Mouse (Mus musculus): ENCODE measurements at regions not wholly inside any gene's neighbourhood (a gene's known extent, or its start where the extent isn't known, plus 50 kb on each side); places are given as distances from the start of the nearest gene placed in this dataset.
"Not testable (repeated sequence)": the region's sequence is repeated elsewhere in the genome, so short reads cannot be mapped to it uniquely, and the experiment has no call there.

GRCm38 (mm10) chr14:53039475-53039874 lies 543.9 kb upstream of the Olfr1507 start:
- DNase-seq (ENCODE audit: low read depth, low spot score) = not testable (repeated sequence)

GRCm38 (mm10) chr14:53034940-53035339 lies 539.4 kb upstream of the Olfr1507 start:
- not testable (repeated sequence) for DNase-seq (ENCODE audit: low read depth, low spot score)

GRCm38 (mm10) chr14:53033221-53033620 lies 537.7 kb upstream of the Olfr1507 start:
- not testable (repeated sequence) for DNase-seq (ENCODE audit: low read depth, low spot score)

- DNase-seq (ENCODE audit: low read depth, low spot score) = not testable (repeated sequence)
These were observed 536.9 kb upstream of the Olfr1507 start for GRCm38 (mm10) chr14:53032498-53032897.

DNA sequence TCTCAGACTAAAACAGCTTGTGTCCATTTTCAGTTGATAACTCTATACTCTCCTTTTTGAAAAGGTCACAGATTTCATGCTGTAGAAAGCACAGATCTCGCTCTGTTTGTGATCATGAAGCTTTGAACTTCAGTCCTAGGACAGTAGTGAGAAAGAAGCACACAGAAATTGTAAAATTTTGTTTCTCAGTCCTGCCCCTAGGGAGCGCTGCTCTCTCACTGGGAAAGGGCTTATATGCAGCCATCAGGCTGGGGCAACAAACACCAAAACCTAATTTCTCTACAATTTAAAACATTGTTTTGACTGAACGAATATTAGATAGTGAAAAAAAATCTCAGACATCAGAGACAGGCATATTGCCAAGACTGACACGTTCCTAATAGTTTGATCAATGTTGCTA lies 534.7 kb upstream of the Olfr1507 start:
- DNase-seq (ENCODE audit: low read depth, low spot score) = not testable (repeated sequence)

DNA sequence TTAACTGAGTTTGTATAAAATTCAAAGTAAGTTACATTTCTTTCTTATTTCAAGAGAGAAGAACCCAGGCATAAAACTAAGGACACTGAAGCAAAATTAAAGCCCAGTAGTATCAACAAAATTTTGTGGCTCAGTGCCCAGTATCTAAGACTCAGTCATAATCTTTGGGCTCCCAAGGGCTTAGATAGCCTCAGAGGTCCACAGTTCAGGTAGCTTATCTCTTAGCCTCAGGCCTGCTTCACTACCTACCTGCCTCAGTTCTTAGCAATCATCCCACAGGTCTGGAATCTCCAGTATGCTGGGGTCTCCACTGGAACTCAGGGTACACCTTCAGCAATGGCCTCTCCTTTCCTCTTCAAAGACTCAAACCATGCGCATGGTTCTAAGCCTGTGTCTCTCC lies 531.4 kb upstream of the Olfr1507 start:
- not testable (repeated sequence) for DNase-seq (ENCODE audit: low read depth, low spot score)

GRCm38 (mm10) chr14:53020152-53020551 lies 524.6 kb upstream of the Olfr1507 start:
- DNase-seq (ENCODE audit: low read depth, low spot score) = not testable (repeated sequence)

- DNase-seq (ENCODE audit: low read depth, low spot score) = not testable (repeated sequence)
These were observed 512.2 kb upstream of the Olfr1507 start for GRCm38 (mm10) chr14:53007741-53008140.

DNA sequence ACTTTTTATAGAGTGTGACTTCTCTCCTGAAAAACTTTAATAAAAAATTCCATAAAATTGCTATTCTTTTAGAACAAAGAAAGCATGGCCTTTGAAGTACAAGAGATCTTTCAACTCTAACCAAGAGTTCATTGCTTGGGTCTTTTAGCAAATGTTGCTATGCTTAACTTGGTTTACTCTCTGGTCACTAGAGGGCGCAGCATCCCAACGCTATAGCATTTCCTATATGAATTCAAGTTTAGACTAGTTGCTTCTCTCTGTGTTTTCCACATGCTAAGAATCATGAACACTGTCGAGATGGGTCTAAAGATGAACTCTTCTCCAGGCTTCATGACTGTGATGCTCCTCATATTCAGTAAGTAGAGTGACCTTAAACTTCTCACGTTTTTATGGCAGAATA lies 511.8 kb upstream of the Olfr1507 start:
- not testable (repeated sequence) for DNase-seq (ENCODE audit: low read depth, low spot score)

GRCm38 (mm10) chr14:53001289-53001688 lies 505.7 kb upstream of the Olfr1507 start:
- not testable (repeated sequence) for DNase-seq (ENCODE audit: low read depth, low spot score)

- DNase-seq (ENCODE audit: low read depth, low spot score) = not testable (repeated sequence)
These were observed 496.7 kb upstream of the Olfr1507 start for GRCm38 (mm10) chr14:52992106-52992760.

DNA sequence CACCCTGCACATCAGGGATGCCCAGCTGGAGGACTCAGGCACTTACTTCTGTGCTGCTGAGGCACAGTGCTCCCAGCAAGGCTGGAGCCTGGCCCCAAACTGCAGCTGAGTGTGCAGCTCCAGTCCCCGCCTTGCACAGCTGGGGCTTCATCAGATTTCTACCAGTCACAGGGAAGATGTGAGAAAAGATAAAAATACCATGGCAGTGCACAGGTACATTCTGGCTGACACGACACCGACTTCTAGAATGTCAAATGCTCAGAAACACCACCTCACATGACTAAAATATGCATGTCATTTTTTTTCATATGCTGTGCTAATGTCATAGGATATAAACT lies 495.7 kb upstream of the Olfr1507 start:
- not testable (repeated sequence) for DNase-seq (ENCODE audit: low read depth, low spot score)

DNA sequence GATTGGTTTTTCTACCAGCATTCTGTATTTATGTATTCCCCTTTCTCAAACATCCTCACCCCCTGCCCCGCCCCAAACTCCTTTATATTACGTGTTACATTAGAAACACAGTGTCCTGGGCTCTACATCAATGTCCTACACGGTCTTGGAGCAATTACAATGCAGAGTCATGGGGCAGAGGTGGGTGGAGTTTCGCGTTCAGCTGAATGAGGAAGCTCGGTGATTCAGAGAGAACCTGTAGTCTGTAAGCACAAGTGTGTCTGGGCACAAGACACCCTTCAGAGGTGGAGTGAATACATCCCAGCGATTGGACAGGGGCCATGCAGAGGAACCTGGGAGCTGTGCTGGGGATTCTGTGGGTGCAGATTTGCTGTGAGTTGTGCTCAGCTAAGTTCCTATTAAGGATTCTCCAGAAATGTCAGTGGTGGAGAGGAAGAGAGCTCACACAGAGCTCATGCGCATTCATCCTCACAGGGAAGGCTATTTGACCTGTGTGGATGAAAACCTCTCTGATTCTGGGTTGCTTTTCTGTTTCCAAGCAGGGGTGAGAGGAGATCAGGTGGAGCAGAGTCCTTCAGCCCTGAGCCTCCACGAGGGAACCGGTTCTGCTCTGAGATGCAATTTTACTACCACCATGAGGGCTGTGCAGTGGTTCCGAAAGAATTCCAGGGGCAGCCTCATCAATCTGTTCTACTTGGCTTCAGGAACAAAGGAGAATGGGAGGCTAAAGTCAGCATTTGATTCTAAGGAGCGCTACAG lies 495.2 kb upstream of the Olfr1507 start:
- DNase-seq (ENCODE audit: low read depth, low spot score) = not testable (repeated sequence)

GRCm38 (mm10) chr14:52989940-52990339 lies 494.4 kb upstream of the Olfr1507 start:
- not testable (repeated sequence) for DNase-seq (ENCODE audit: low read depth, low spot score)

GRCm38 (mm10) chr14:52988563-52988962 lies 493.0 kb upstream of the Olfr1507 start:
- DNase-seq (ENCODE audit: low read depth, low spot score) = not testable (repeated sequence)

DNA sequence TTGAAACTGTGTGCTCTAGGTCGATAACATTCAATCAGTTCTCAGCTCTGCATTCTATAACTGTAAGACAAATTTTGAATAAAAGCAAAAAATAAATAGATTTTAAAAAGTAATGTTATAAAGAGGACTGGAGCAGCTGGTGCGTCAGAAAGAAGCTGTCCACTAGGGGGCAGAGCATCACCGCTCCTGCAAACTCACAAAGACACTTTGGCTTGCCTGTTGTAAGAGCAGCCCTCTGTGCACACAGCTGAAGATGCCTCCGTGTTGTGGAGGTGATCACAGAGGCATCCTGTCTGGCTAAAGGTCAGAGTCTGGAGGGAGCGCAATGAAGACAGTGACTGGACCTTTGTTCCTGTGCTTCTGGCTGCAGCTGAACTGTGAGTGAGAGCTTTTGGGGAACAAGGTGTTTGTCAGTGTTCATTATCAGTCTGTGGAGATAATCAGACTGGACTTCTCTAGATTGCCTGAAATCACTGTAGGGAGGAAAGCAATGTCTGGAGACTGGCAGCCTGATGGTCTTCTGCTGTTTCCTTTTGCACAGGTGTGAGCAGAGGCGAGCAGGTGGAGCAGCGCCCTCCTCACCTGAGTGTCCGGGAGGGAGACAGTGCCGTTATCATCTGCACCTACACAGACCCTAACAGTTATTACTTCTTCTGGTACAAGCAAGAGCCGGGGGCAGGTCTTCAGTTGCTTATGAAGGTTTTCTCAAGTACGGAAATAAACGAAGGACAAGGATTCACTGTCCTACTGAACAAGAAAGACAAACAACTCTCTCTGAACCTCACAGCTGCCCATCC lies 476.9 kb upstream of the Olfr1507 start:
- DNase-seq (ENCODE audit: low read depth, low spot score) = not testable (repeated sequence)

GRCm38 (mm10) chr14:52962110-52962509 lies 466.6 kb upstream of the Olfr1507 start:
- DNase-seq (ENCODE audit: low read depth, low spot score) = not testable (repeated sequence)

DNA sequence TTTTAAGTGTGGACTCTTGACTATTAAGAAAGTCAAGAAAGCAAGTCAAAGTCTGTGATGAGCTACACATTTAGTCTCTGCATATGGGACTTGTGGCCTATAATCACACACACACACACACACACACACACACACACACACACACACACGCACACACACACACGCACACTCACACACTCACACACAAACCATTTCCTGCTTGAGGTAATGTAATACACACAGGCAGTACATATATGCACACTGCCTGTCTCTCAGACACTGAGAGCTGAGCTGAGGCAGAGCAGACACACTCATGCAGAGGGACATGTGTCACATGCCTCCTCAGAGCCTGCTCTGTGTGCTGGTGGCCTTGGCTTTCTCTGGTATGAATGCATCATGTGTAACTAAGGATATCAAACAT lies 461.0 kb upstream of the Olfr1507 start:
- DNase-seq (ENCODE audit: low read depth, low spot score) = not testable (repeated sequence)

DNA sequence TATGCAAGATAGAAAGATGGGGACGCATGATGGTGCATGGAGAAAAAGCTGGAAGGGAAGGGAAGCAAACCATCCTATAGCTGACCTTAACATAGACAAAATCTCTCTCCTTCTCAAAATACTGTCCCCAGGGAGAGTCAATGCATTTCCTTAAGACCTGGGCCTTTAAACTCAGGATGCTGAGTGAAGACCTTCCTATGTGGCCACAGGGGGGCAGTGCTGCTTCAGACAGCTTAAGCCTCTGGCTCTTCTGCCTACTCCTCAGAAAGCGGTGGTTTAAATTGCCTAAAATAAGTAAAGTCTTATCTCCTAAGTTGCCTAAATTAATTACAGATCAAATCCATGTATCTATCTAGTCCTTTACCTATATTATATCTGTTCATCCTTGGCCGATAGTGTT lies 449.4 kb upstream of the Olfr1507 start:
- DNase-seq (ENCODE audit: low read depth, low spot score) = not testable (repeated sequence)

DNA sequence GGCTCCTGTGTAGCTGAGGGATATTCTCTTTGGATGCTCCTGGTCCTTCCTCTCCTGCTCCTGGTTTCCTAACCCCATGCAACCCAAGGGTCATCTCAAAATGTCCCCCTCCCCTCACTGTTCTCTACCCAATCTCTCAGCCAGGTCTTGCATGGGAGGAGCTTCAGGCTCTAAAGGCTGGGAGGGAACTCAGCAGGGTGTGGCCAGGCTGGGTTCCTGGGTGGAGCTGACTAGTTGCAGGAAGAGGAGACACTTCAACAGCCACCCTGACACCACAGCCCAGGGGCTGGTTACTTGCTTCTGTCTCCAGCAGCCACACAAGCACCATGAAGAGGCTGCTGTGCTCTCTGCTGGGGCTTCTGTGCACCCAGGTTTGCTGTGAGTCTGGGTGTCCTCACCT lies 446.9 kb upstream of the Olfr1507 start:
- DNase-seq (ENCODE audit: low read depth, low spot score) = not testable (repeated sequence)

DNA sequence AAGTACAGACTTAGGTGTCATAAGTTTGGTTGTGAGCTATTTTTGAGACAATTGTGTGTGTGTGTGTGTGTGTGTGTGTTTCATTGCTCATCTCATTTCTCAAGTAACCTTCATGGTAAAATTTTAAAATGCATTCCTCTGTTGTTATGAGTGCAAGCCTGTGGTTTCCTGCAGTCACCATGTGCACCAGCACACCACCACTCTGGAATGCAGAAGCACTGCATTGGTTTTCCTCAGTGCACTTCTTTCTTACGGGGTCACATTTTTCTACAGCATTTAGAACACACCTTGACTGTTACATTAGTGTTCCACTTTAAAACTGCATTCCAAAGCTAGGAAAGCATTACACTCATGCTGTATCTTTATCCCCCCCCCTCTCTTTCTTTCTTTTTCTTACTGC lies 446.2 kb upstream of the Olfr1507 start:
- DNase-seq (ENCODE audit: low read depth, low spot score) = not testable (repeated sequence)

- not testable (repeated sequence) for DNase-seq (ENCODE audit: low read depth, low spot score)
These were observed 424.6 kb upstream of the Olfr1507 start for GRCm38 (mm10) chr14:52920138-52920537.
